ENCODE assay signal across 8 mouse cellular contexts in the genomic region with DNA sequence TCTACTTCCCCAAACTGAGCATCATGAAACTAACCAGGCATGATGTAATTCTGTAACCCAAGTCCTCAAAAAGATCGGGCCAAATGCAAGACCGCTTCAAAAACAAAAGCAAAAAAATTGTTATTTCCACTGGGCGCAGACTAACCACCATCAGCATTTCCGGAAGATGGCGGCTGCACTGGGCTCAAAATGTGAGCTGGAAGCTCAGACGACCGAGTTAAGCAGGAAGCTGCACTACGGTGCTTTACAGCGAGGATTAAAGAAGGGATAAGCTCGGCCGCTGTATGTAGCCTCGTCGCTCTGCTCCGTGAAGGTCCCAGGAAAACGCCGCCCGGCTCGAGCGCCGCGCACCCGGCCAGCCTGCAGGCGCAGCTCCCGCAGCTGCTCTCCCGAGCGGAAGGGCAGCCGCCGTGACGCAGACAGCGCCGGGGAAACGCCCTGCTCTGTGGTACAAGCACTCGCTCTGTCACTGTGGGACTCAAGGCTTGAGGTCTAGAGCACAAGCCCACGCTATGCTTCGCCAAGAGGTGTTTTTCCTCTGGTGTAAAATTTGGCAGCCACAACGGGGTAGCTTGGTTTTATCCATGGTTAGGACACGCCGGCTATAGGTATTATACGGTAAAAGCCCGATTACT. TPM values are rescaled to one million over a fixed set of nuclear protein-coding genes. Genes with fewer than 3 reads are reported as not detected.
A peak's percentile ranks its signal among the peaks of the same experiment; 100 is the strongest.
DNase-seq lines count a peak whose midpoint lies in the region; ATAC-seq and TF ChIP-seq lines count a peak whose summit lies in the region.

No protein-coding gene starts in this region.

- intact Hi-C loops in heart, postnatal 10 days (cut with DNase I), result loop anchor here (1.0 to 10.0 kb wide), 3 partner anchors 15 to 237 kb away; no protein-coding TSS in a partner anchor

- WGBS in forebrain, embryonic 13.5 days, result under 1% methylated on average over 40 of the region's 40 CpGs
- under 1% methylated on average over 40 of the region's 40 CpGs for WGBS in liver, postnatal 0 days (ENCODE audit: insufficient replicate concordance)
- WGBS in neural tube, embryonic 13.5 days, result 1% methylated on average over 40 of the region's 40 CpGs

- peak overlapping the region; percentile 74 for H3K4me2 ChIP-seq in CH12.LX (ENCODE audit: insufficient read depth, low read depth, poor library complexity, severe bottlenecking)
- H3K4me2 ChIP-seq in forebrain, embryonic 13.5 days, result peak overlapping the region; percentile 75
- peak overlapping the region; percentile 82 for H3K4me2 ChIP-seq in liver, postnatal 0 days (ENCODE audit: low read depth, low read length)
- peak overlapping the region; percentile 78 for H3K4me2 ChIP-seq in neural tube, embryonic 13.5 days

- peaks cover 81% of the 10 kb centered on the region for H3K79me2 ChIP-seq in CH12.LX (replicated peaks; ENCODE audit: control insufficient read depth, extremely low read depth, insufficient read depth, poor library complexity, severe bottlenecking)

- no peak for TF ChIP-seq RAD21 in CH12.LX (IDR thresholded peaks at IDR 0.05; ENCODE audit: low read depth, low read length)

- H3K4me1 ChIP-seq in CH12.LX (ENCODE audit: control insufficient read depth in 1 of 2, insufficient read depth in 2 of 2), result peaks cover 12 to 65% of the 10 kb centered on the region in 2 experiments
- peaks cover 78% of the 10 kb centered on the region for H3K4me1 ChIP-seq in forebrain, embryonic 13.5 days
- H3K4me1 ChIP-seq in liver, postnatal 0 days (ENCODE audit: insufficient read depth), result peaks cover 24% of the 10 kb centered on the region
- peaks cover 79% of the 10 kb centered on the region for H3K4me1 ChIP-seq in neural tube, embryonic 13.5 days (replicated peaks)

- peaks cover 10 to 17% of the 10 kb centered on the region in 2 experiments for H3K36me3 ChIP-seq in CH12.LX (replicated peaks in 1 of 2; ENCODE audit: control insufficient read depth in 1 of 2, insufficient read depth in 1 of 2, low read length in 1 of 2)
- H3K36me3 ChIP-seq in forebrain, embryonic 13.5 days (ENCODE audit: poor library complexity, severe bottlenecking), result peaks cover 7% of the 10 kb centered on the region; the same call in 1 of the 2 replicates
- H3K36me3 ChIP-seq in liver, postnatal 0 days (replicated peaks; ENCODE audit: insufficient read depth, low read length), result peaks cover 12% of the 10 kb centered on the region
- H3K36me3 ChIP-seq in neural tube, embryonic 13.5 days, result peaks cover 10% of the 10 kb centered on the region

- H3K9ac ChIP-seq in CH12.LX (ENCODE audit: insufficient read depth, low read depth), result peak overlapping the region; percentile 100
- peak overlapping the region; percentile 65 for H3K9ac ChIP-seq in forebrain, embryonic 13.5 days
- H3K9ac ChIP-seq in liver, postnatal 0 days (replicated peaks), result peak overlapping the region; percentile 75
- H3K9ac ChIP-seq in neural tube, embryonic 13.5 days, result peak overlapping the region; percentile 79

- peak; percentile 88 for ATAC-seq in forebrain, embryonic 13.5 days
- peak; percentile 92 for ATAC-seq in liver, postnatal 0 days
- ATAC-seq in neural tube, embryonic 13.5 days (ENCODE audit: low read depth), result peak; percentile 85

- peak; percentile 83 for TF ChIP-seq POLR2A in CH12.LX (IDR thresholded peaks at IDR 0.05; ENCODE audit: low read depth, low read length)

- no peaks in the 10 kb centered on the region for H3K9me3 ChIP-seq in CH12.LX (replicated peaks; ENCODE audit: low read length)
- no peaks in the 10 kb centered on the region for H3K9me3 ChIP-seq in forebrain, embryonic 13.5 days (replicated peaks)
- H3K9me3 ChIP-seq in liver, postnatal 0 days (ENCODE audit: low read length), result no peaks in the 10 kb centered on the region
- H3K9me3 ChIP-seq in neural tube, embryonic 13.5 days, result no peaks in the 10 kb centered on the region

- no peak for TF ChIP-seq CTCF in CH12.LX (conservative IDR thresholded peaks at IDR 0.05 in 1 of 2, IDR thresholded peaks at IDR 0.05 in 1 of 2; ENCODE audit: low read depth in 2 of 2, low read length in 2 of 2)
- TF ChIP-seq CTCF in liver, postnatal 0 days (IDR thresholded peaks at IDR 0.05; ENCODE audit: low read depth), result no peak

- no peaks in the 10 kb centered on the region for H3K27me3 ChIP-seq in CH12.LX (replicated peaks)
- no peaks in the 10 kb centered on the region for H3K27me3 ChIP-seq in forebrain, embryonic 13.5 days
- no peaks in the 10 kb centered on the region for H3K27me3 ChIP-seq in liver, postnatal 0 days (ENCODE audit: insufficient read depth, low read length)
- H3K27me3 ChIP-seq in neural tube, embryonic 13.5 days, result no peaks in the 10 kb centered on the region

- peak overlapping the region; percentile 93 for H3K27ac ChIP-seq in CH12.LX (ENCODE audit: insufficient read depth, low read depth)
- peak overlapping the region; percentile 88 for H3K27ac ChIP-seq in forebrain, embryonic 13.5 days
- H3K27ac ChIP-seq in liver, postnatal 0 days (ENCODE audit: low read depth), result peak overlapping the region; percentile 93
- H3K27ac ChIP-seq in neural tube, embryonic 13.5 days (replicated peaks), result peak overlapping the region; percentile 97

- peak overlapping the region; percentile 56 to 79 (median 70) for H3K4me3 ChIP-seq in CH12.LX (replicated peaks in 1 of 3; ENCODE audit: low read depth in 2 of 3, low read length in 2 of 3, poor library complexity in 1 of 3)
- peak overlapping the region; percentile 46 for H3K4me3 ChIP-seq in forebrain, embryonic 13.5 days
- H3K4me3 ChIP-seq in liver, postnatal 0 days (ENCODE audit: low read depth, low read length), result peak overlapping the region; percentile 66
- peak overlapping the region; percentile 54 for H3K4me3 ChIP-seq in neural tube, embryonic 13.5 days

- TF ChIP-seq EP300 in CH12.LX (IDR thresholded peaks at IDR 0.05; ENCODE audit: low read length), result no peak
- TF ChIP-seq EP300 in liver, postnatal 0 days (IDR thresholded peaks at IDR 0.05; ENCODE audit: low read depth), result no peak

- dilution Hi-C loops in CH12.LX (cut with MboI; ENCODE audit: extremely low pct_ligation_motif_present, extremely low pct_unique_long_range_greater_than_20kb, low sequenced_read_pairs), result no loop called here

- DNase-seq in CH12.LX (ENCODE audit: extremely low read depth), result peak; percentile 80
- peak; percentile 76 for DNase-seq in c-Kit-positive CD71-positive TER-119-positive erythroid progenitor cells, embryonic 14.5 days (ENCODE audit: low spot score)
- DNase-seq in heart, postnatal 10 days, result peak; percentile 92 to 93
- peak; percentile 86 for DNase-seq in layer of hippocampus, adult 11-12 months (ENCODE audit: low spot score)
- DNase-seq in liver, postnatal 0 days, result peak; percentile 91
- peak; percentile 73 for DNase-seq in telencephalon, adult 2 months (ENCODE audit: low read depth, low spot score)

- in situ Hi-C loops in CH12.LX (cut with MboI; ENCODE audit: low pct_ligation_motif_present, low pct_unique_long_range_greater_than_20kb, low sequenced_read_pairs), result loop anchor here (5.0 to 25.0 kb wide), 2 partner anchors 34 to 644 kb away; no protein-coding TSS in a partner anchor

TF ChIP-seq in CH12.LX, 34 proteins besides CTCF, POLR2A, EP300 and RAD21 (continues in another document):
- TF ChIP-seq ZC3H11A (IDR thresholded peaks at IDR 0.05; ENCODE audit: low read depth, low read length), result no peak
- TF ChIP-seq E2F4 (IDR thresholded peaks at IDR 0.05; ENCODE audit: insufficient replicate concordance, low read depth, low read length), result no peak
- peak; percentile 81 for TF ChIP-seq TCF12 (IDR thresholded peaks at IDR 0.05; ENCODE audit: low read depth, low read length)
- TF ChIP-seq MEF2A (IDR thresholded peaks at IDR 0.05; ENCODE audit: borderline replicate concordance, low read depth, low read length), result no peak
- TF ChIP-seq UBTF (IDR thresholded peaks at IDR 0.05; ENCODE audit: low read depth, low read length), result peak; percentile 94
- peak; percentile 41; the same call in 1 of the 2 replicates for TF ChIP-seq IRF4 (IDR thresholded peaks at IDR 0.05; ENCODE audit: low read depth, low read length)
- TF ChIP-seq MAX (IDR thresholded peaks at IDR 0.05; ENCODE audit: low read length), result peak; percentile 70
- no peak for TF ChIP-seq RCOR1 (conservative IDR thresholded peaks at IDR 0.05; ENCODE audit: low read depth, low read length)
- TF ChIP-seq GABPA (IDR thresholded peaks at IDR 0.05; ENCODE audit: insufficient replicate concordance, low read depth, low read length), result no peak
- peak; percentile 61 for TF ChIP-seq NRF1 (IDR thresholded peaks at IDR 0.05; ENCODE audit: low read depth, low read length)
- peak; percentile 93 for TF ChIP-seq MXI1 (IDR thresholded peaks at IDR 0.05; ENCODE audit: low read depth, low read length)
- no peak; the same call in 1 of the 2 replicates for TF ChIP-seq ZNF384 (IDR thresholded peaks at IDR 0.05; ENCODE audit: low read depth, low read length)
- TF ChIP-seq MAFK (IDR thresholded peaks at IDR 0.05; ENCODE audit: insufficient replicate concordance, low read length), result no peak
- peak; percentile 78 for TF ChIP-seq ELF1 (IDR thresholded peaks at IDR 0.05; ENCODE audit: low read depth, low read length)
- TF ChIP-seq JUN (IDR thresholded peaks at IDR 0.05; ENCODE audit: insufficient read depth, low read depth, low read length), result no peak
- TF ChIP-seq ZMIZ1 (IDR thresholded peaks at IDR 0.05; ENCODE audit: low read depth, low read length), result peak; percentile 91
- TF ChIP-seq CHD1 (IDR thresholded peaks at IDR 0.05; ENCODE audit: low read depth, low read length), result peak; percentile 69; the same call in 1 of the 2 replicates
- TF ChIP-seq USF1 (IDR thresholded peaks at IDR 0.05; ENCODE audit: low read depth, low read length), result no peak
- TF ChIP-seq BHLHE40 (IDR thresholded peaks at IDR 0.05; ENCODE audit: low read depth, low read length), result peak; percentile 65
- peak; percentile 41 for TF ChIP-seq ETS1 (conservative IDR thresholded peaks at IDR 0.05; ENCODE audit: low read depth, low read length)
- peak; percentile 34; the same call in 1 of the 2 replicates for TF ChIP-seq POLR2AphosphoS2 (IDR thresholded peaks at IDR 0.05; ENCODE audit: low read depth, low read length)
- TF ChIP-seq NELFE (IDR thresholded peaks at IDR 0.05; ENCODE audit: low read depth, low read length), result peak; percentile 86
- peak; percentile 32; the same call in 1 of the 2 replicates for TF ChIP-seq MYC (IDR thresholded peaks at IDR 0.05; ENCODE audit: low read depth, low read length)
- no peak; the same call in 1 of the 2 replicates for TF ChIP-seq HCFC1 (IDR thresholded peaks at IDR 0.05; ENCODE audit: low read depth, low read length)

RNA-seq across cellular contexts. Expression of a gene that starts 16.0 kb away (rescaled TPM):
- 21.2 and 21.3 TPM in 2 replicates for total RNA-seq in CH12.LX (2012; rRNA removed)
- 7.2 and 10.2 TPM in 2 replicates for total RNA-seq in CH12.LX (2014; rRNA removed)
- polyA plus RNA-seq in CH12.LX (2012; ENCODE audit: insufficient read length, low read depth), result 24.6 and 29.7 TPM in 2 replicates
- 165 and 170 TPM in 2 replicates for polyA plus RNA-seq in forebrain, embryonic 13.5 days (2015; fragmentation: Nextera tagmentation; extraction: Ambion mirVana)
- 10 to 100 TPM; 57.9 to 66.5 TPM for total RNA-seq in heart, postnatal 10 days (2021)
- polyA plus RNA-seq in liver, postnatal 0 days (2015; fragmentation: Nextera tagmentation; extraction: Ambion mirVana), result 27.5 and 28.5 TPM in 2 replicates
- polyA plus RNA-seq in neural tube, embryonic 13.5 days (2015; fragmentation: Nextera tagmentation; extraction: Ambion mirVana), result 151 and 160 TPM in 2 replicates

Comparison
In these comparisons a context has a peak if more than half of its experiments do, and no peak if none do; other contexts are left out.
1. Peak in every context shown above with its lines: DNase-seq, ATAC-seq, H3K4me3 ChIP-seq and H3K27ac ChIP-seq.